Mouse (Mus musculus): ENCODE measurements around the gene Nnat.

DNA sequence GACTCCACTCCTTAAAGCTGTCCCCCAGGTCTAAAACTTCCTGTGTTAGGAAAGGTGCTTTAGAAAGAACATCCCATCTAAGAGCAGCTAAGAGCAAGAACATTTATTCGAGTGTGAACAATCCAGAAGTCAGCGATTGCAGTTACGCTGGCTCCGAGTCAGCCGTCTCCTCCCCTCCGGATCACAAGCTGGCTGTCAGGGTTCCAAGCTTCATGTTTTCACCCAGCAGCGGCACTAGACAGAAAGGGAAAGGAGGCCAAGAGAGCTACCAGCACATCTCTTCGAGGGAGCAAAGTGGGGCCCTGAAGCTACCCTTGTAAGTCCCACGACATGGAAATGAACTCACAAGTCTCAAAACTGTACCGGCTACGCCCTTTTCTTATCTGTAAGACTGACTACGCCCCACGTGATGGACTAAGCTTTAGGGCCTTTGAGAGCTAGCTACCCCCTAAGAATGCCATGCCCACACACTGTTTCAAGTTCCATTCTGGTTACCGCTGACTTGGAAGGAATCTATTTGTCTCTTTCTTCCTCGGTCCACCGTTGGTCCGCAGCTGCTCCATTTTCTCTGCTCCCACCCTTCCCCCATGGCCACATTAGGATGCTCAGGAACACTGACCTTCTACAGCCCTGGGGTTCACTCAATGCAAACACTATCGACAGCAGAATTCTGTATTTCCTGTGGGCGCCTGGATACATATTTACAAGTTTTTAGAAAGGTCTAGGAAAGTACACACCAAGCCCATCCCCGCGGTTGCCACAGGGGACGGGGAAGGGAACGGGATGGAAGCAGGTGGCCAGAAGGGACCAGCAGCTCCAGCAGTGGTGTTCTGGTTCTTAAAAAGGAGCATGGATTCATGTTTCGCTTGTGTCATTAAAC, 19.6 kb upstream of the Nnat start:
- no peak for TF ChIP-seq CTCF (IDR thresholded peaks at IDR 0.05; ENCODE audit: borderline replicate concordance, extremely low read depth, insufficient read depth, insufficient read length)
- no peak for TF ChIP-seq POLR2A (IDR thresholded peaks at IDR 0.05; ENCODE audit: borderline replicate concordance, extremely low read depth, insufficient read depth, insufficient read length, poor library complexity, severe bottlenecking)
